Comparison of ENCODE assay signal across 8 mouse cellular contexts in the genomic region with DNA sequence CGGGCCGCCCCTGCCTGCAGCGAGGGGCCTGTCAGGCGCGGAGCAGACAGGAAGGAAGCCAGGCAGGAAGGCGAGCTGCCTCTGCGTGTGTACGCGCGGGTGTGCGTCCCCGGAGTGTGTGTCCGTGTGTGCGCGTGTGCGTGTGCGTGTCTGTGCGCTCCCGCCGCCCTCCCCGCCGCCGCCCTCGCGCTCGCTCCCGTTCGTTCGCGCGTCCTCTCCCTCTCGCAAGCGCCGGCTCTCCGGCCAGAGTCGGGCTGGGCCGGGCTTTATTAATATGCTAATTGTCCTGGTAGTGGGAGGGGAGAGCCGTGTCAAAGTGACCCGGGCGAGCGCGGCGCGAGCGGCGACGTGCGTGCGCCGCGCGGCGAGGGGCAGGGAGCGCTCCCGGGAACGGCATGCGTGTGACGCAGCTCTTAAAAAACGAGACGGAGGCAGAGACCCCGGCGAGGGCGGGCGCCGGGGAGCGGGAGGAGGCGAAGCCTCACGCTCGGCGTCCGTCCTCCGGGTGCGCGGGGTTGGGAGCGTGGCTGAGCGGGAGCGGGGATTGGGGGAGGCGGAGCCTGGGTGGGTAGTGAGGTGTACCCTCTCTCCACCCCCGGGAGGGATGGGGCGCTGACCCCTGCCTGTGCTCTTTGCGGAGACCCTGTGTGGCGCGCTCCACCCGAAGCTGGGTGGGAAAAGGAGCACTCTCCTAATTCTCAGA. TPM values are rescaled to one million over a fixed set of nuclear protein-coding genes. Genes with fewer than 3 reads are reported as not detected.
DNase-seq lines count a peak whose midpoint lies in the region; ATAC-seq and TF ChIP-seq lines count a peak whose summit lies in the region.

Gene Ldb1, minus strand, starts transcription at position 222 of the 703 bp plus-strand sequence.

- H3K4me3 ChIP-seq in ES-Bruce4 (ENCODE audit: low read depth, low read length) = peak within 1 kb of the TSS; percentile 95
- H3K4me3 ChIP-seq in lung, embryonic 15.5 days = peak within 1 kb of the TSS; percentile 95
- H3K4me3 ChIP-seq in thymus, adult 2 months (ENCODE audit: control insufficient read depth, insufficient read depth, low read length) = peak within 1 kb of the TSS; percentile 50

- TF ChIP-seq POLR2A in ES-Bruce4 (IDR thresholded peaks at IDR 0.05; ENCODE audit: insufficient read depth, low read length) = no peak
- TF ChIP-seq POLR2A in thymus, adult 2 months (IDR thresholded peaks at IDR 0.05; ENCODE audit: control insufficient read depth, extremely low read depth, insufficient read depth, low read length, poor library complexity) = no peak

- H3K27ac ChIP-seq in ES-Bruce4 (ENCODE audit: insufficient read depth, low read length) = peak within 1 kb of the TSS; percentile 99
- H3K27ac ChIP-seq in lung, embryonic 15.5 days = peak within 1 kb of the TSS; percentile 99
- H3K27ac ChIP-seq in thymus, adult 2 months (ENCODE audit: control insufficient read depth, insufficient read depth, low read length) = peak within 1 kb of the TSS; percentile 28; the same call in 1 of the 2 replicates

- peak within 1 kb of the TSS; percentile 85 for H3K4me2 ChIP-seq in lung, embryonic 15.5 days

- no peaks in the 10 kb centered on the region for H3K36me3 ChIP-seq in ES-Bruce4 (ENCODE audit: control insufficient read depth, insufficient read depth, low read length, poor library complexity, severe bottlenecking)
- no peaks in the 10 kb centered on the region for H3K36me3 ChIP-seq in lung, embryonic 15.5 days
- no peaks in the 10 kb centered on the region for H3K36me3 ChIP-seq in thymus, adult 2 months (ENCODE audit: control insufficient read depth, insufficient read depth, low read length)

- TF ChIP-seq CTCF in ES-Bruce4 (IDR thresholded peaks at IDR 0.05; ENCODE audit: low read depth, low read length) = no peak
- no peak for TF ChIP-seq CTCF in thymus, adult 2 months (IDR thresholded peaks at IDR 0.05; ENCODE audit: borderline replicate concordance, control insufficient read depth, extremely low read depth, insufficient read depth, low read length, poor library complexity)

- no peaks in the 10 kb centered on the region for H3K27me3 ChIP-seq in ES-Bruce4 (ENCODE audit: control insufficient read depth, insufficient read depth, low read length, poor library complexity, severe bottlenecking)
- H3K27me3 ChIP-seq in lung, embryonic 15.5 days = no peaks in the 10 kb centered on the region
- no peaks in the 10 kb centered on the region for H3K27me3 ChIP-seq in thymus, adult 2 months (ENCODE audit: control insufficient read depth, insufficient read depth, low read length)

- under 1% methylated on average over 78 of the region's 84 CpGs for WGBS in lung, embryonic 15.5 days
- WGBS in thymus, adult 2 months = under 1% methylated on average over 84 of the region's 84 CpGs

- TF ChIP-seq EP300 in ES-Bruce4 (IDR thresholded peaks at IDR 0.05; ENCODE audit: insufficient read depth, low read depth, low read length) = no peak

- peak within 1 kb of the TSS; percentile 99 for H3K9ac ChIP-seq in ES-Bruce4 (ENCODE audit: low read depth, poor library complexity, severe bottlenecking)
- H3K9ac ChIP-seq in lung, embryonic 15.5 days = peak within 1 kb of the TSS; percentile 99

- no peaks in the 10 kb centered on the region for H3K9me3 ChIP-seq in ES-Bruce4 (replicated peaks; ENCODE audit: control insufficient read depth, insufficient read depth, low read length, poor library complexity, severe bottlenecking)
- no peaks in the 10 kb centered on the region for H3K9me3 ChIP-seq in lung, embryonic 15.5 days

- ATAC-seq in frontal cortex, adult (ENCODE audit: low TSS enrichment) = peak; percentile 68
- ATAC-seq in hematopoietic stem cell, adult 5-6 weeks (replicated peaks in 1 of 2; ENCODE audit: insufficient read depth in 1 of 2, low FRiP score in 2 of 2, low TSS enrichment in 1 of 2, low read depth in 1 of 2, poor library complexity in 2 of 2, severe bottlenecking in 2 of 2) = peak; percentile 19 to 51; a peak in 3 of 4 replicates
- peak; percentile 74 for ATAC-seq in lung, embryonic 15.5 days (ENCODE audit: borderline replicate concordance, extremely low read depth, low FRiP score, low TSS enrichment)

- peaks cover 9% of the 10 kb centered on the region for H3K4me1 ChIP-seq in ES-Bruce4 (ENCODE audit: control insufficient read depth, insufficient read depth, low read length)
- H3K4me1 ChIP-seq in lung, embryonic 15.5 days = peaks cover 61% of the 10 kb centered on the region
- peaks cover 47% of the 10 kb centered on the region for H3K4me1 ChIP-seq in thymus, adult 2 months (replicated peaks; ENCODE audit: control insufficient read depth, insufficient read depth, low read length)

- peak; percentile 88 for DNase-seq in cerebellum, adult 8-10 months
- peak; percentile 74 for DNase-seq in layer of hippocampus, adult 9-10 months (ENCODE audit: low spot score)
- DNase-seq in ovary, adult 18-20 months (ENCODE audit: low spot score) = peak; percentile 85
- peak; percentile 73 for DNase-seq in thymus, adult 2 months

RNA-seq across cellular contexts. Expression of gene Ldb1, which starts in this region (rescaled TPM):
- 146 and 155 TPM in 2 replicates for polyA plus RNA-seq in ES-Bruce4 (2011; ENCODE audit: insufficient read depth, insufficient read length, low read depth, missing spikeins)
- total RNA-seq in hematopoietic stem cell, adult 5-6 weeks (2017) = 184 and 203 TPM in 2 replicates
- polyA plus RNA-seq in lung, embryonic 15.5 days (2015; fragmentation: Nextera tagmentation; extraction: Ambion mirVana) = 98.2 and 99.7 TPM in 2 replicates
- 699 and 772 TPM in 2 replicates for polyA plus RNA-seq in thymus, adult 2 months (2012; rRNA removed)

Comparison
In these comparisons a context has a peak if more than half of its experiments do, and no peak if none do; other contexts are left out.
1. Peak in every context shown above with its lines: DNase-seq, ATAC-seq, H3K4me3 ChIP-seq and H3K27ac ChIP-seq.
2. H3K27ac ChIP-seq: peak in every context shown above with its lines; median percentile 99 in ES-Bruce4; 99 in lung, embryonic 15.5 days; 28 in thymus, adult 2 months.